Mouse (Mus musculus): ENCODE results near the gene Zbtb8a. TPM values are rescaled to one million over a fixed set of nuclear protein-coding genes. Genes with fewer than 3 reads are reported as not detected.

The Zbtb8a gene
- polyA plus RNA-seq, 1 experiment from 2014 or later: 3.1 TPM

DNA sequence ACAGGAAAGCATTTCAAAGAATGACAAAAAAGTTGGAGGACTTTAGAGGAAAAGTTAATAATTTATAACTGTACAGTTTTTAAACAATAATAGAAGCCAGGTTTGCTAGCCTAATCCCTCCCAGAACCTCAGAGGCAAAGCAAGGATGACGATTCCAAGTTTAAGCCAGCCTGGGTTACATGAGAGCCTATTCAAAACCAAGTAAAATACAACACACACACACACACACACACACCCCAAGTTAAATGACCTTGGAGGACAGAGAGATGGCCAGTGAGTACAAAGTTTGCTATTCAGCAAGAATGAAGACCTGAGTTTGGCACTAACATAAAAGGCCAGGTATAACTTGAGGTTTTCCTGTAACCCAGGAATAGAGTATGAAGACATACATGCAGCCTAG, 51.7 kb downstream of the Zbtb8a start:
- peaks cover 97% of the 10 kb centered on the region for H3K36me3 ChIP-seq
- H3K27ac ChIP-seq: no peak overlapping the region
- no peak for ATAC-seq

DNA sequence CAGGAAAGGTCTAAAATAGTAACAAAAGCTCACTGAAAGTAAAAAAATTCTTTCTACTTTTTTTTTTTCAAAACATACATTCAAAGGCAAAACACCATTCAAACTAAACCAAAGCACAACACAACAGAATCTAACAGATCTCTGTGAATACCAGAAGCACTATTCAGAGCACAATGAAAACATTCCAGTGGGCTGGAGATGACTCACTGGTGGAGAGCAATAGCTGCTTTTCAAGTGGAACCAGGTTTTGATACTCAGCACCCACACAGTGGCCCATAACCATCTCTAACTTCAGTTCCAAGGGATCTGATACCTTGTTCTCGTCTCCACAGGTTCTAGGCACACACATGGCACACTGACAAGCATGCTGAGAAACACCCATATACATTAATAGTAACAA, 53.2 kb downstream of the Zbtb8a start:
- Histone ChIP-seq H3K36me3 (peaks cover 97% of the 10 kb centered on the region), H3K4me2 (no peak overlapping the region), H3K27ac (no peak overlapping the region), H3K9ac (no peak overlapping the region), H3K4me1 (peaks cover 19% of the 10 kb centered on the region; the same call in 1 of the 2 replicates), H3K9me3 (replicated peaks) (no peaks in the 10 kb centered on the region), H3K4me3 (no peak overlapping the region), H3K27me3 (replicated peaks) (no peaks in the 10 kb centered on the region)
- 79% methylated on average over 1 of the region's 1 CpGs for WGBS (ENCODE audit: insufficient replicate concordance)
- no peak for ATAC-seq

More for the DNA sequence above, 51.7 kb downstream of the Zbtb8a start:
- no peak overlapping the region for H3K4me3 ChIP-seq
- H3K4me1 ChIP-seq: peaks cover 30% of the 10 kb centered on the region
- no peaks in the 10 kb centered on the region for H3K27me3 ChIP-seq (replicated peaks)
- 71% methylated on average over 1 of the region's 1 CpGs for WGBS (ENCODE audit: insufficient replicate concordance)
- H3K9ac ChIP-seq: no peak overlapping the region
- no peak overlapping the region for H3K4me2 ChIP-seq
- H3K9me3 ChIP-seq (replicated peaks): no peaks in the 10 kb centered on the region

- Histone ChIP-seq H3K9me3 (replicated peaks) (no peaks in the 10 kb centered on the region), H3K4me3 (no peak overlapping the region), H3K4me1 (peaks cover 19% of the 10 kb centered on the region; the same call in 1 of the 2 replicates), H3K27ac (no peak overlapping the region), H3K9ac (no peak overlapping the region), H3K4me2 (no peak overlapping the region), H3K27me3 (replicated peaks) (no peaks in the 10 kb centered on the region), H3K36me3 (peaks cover 96% of the 10 kb centered on the region)
- ATAC-seq: no peak
- WGBS (ENCODE audit: insufficient replicate concordance): 81% methylated on average over 1 of the region's 1 CpGs
These were observed 54.4 kb downstream of the Zbtb8a start for GRCm38 (mm10) chr4:129323491-129323890.

GRCm38 (mm10) chr4:129322042-129322441, 55.9 kb downstream of the Zbtb8a start:
- Histone ChIP-seq H3K9ac (no peak overlapping the region), H3K4me3 (no peak overlapping the region), H3K9me3 (replicated peaks) (no peaks in the 10 kb centered on the region), H3K4me1 (peaks cover 14% of the 10 kb centered on the region; the same call in 1 of the 2 replicates), H3K36me3 (peaks cover 96% of the 10 kb centered on the region), H3K27ac (no peak overlapping the region), H3K27me3 (replicated peaks) (no peaks in the 10 kb centered on the region), H3K4me2 (no peak overlapping the region)
- ATAC-seq: no peak
- 88% methylated on average over 5 of the region's 5 CpGs for WGBS (ENCODE audit: insufficient replicate concordance)

DNA sequence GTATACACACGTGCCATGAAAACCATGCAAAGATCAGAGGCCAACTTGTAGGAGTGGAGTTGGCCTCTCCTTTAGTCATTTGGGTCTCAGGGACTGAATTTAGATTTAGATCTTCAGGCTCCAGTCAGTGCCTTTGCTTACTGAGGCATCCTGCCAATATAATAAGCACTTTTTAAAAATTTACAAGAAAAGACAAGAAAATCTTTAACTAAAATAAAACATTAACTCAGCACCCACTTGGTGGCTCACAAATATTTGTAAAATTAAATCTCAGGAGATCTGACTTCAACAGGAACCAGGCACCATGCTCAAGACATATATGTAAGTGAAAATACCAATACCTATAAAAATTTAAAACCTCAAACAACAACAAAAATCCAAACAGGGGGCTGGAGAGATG, 57.0 kb downstream of the Zbtb8a start:
- H3K36me3 ChIP-seq: peaks cover 96% of the 10 kb centered on the region
- WGBS (ENCODE audit: insufficient replicate concordance): 85% methylated on average over 1 of the region's 1 CpGs
- ATAC-seq: no peak

GRCm38 (mm10) chr4:129313886-129314285, 64.0 kb downstream of the Zbtb8a start:
- Histone ChIP-seq H3K9ac (no peak overlapping the region), H3K4me2 (no peak overlapping the region), H3K4me3 (no peak overlapping the region), H3K9me3 (replicated peaks) (no peaks in the 10 kb centered on the region), H3K27ac (no peak overlapping the region), H3K27me3 (replicated peaks) (no peaks in the 10 kb centered on the region), H3K4me1 (0 out of 2 replicates have a peak, but pooled peaks cover 6% of the 10 kb centered on the region), H3K36me3 (peaks cover 99% of the 10 kb centered on the region)
- 71% methylated on average over 3 of the region's 3 CpGs for WGBS (ENCODE audit: insufficient replicate concordance)
- ATAC-seq: no peak

More for the DNA sequence above, 57.0 kb downstream of the Zbtb8a start:
- Histone ChIP-seq H3K9ac (no peak overlapping the region), H3K27ac (no peak overlapping the region), H3K4me2 (no peak overlapping the region), H3K27me3 (replicated peaks) (no peaks in the 10 kb centered on the region), H3K4me3 (no peak overlapping the region), H3K9me3 (replicated peaks) (no peaks in the 10 kb centered on the region), H3K4me1 (0 out of 2 replicates have a peak, but pooled peaks cover 2% of the 10 kb centered on the region)

DNA sequence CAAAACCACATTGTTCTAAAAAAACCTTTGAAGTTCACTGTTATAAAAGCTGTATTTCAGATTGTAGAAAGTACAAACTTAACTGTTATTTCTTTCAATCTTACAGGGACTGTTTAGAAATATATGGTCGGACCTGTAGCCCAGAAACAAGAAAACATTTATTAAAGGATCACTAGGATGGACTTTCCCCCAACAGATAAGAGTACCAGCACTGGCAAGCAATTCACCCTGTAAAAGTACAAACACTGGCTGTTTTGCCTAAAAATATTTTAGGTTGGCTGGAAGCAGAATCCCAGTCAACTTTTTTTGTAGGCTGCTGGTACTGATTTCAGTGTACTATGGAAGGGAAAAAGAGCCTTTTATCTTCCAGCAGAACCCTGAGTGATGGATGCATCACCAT, 70.0 kb downstream of the Zbtb8a start:
- H3K36me3 ChIP-seq: peaks cover 76% of the 10 kb centered on the region
- H3K27me3 ChIP-seq (replicated peaks): no peaks in the 10 kb centered on the region
- no peaks in the 10 kb centered on the region for H3K9me3 ChIP-seq (replicated peaks)
- WGBS (ENCODE audit: insufficient replicate concordance): 91% methylated on average over 1 of the region's 1 CpGs
- H3K27ac ChIP-seq: no peak overlapping the region
- H3K9ac ChIP-seq: no peak overlapping the region
- H3K4me2 ChIP-seq: no peak overlapping the region
- no peak overlapping the region for H3K4me3 ChIP-seq
- no peak for ATAC-seq
- H3K4me1 ChIP-seq: peaks cover 25% of the 10 kb centered on the region

GRCm38 (mm10) chr4:129304306-129304705, 73.6 kb downstream of the Zbtb8a start:
- 6% methylated on average over 1 of the region's 1 CpGs for WGBS (ENCODE audit: insufficient replicate concordance)
- H3K9me3 ChIP-seq (replicated peaks): 0 out of 2 replicates have a peak, but pooled peaks cover 4% of the 10 kb centered on the region
- H3K4me1 ChIP-seq: peaks cover 31% of the 10 kb centered on the region
- H3K4me3 ChIP-seq: no peak overlapping the region
- peak overlapping the region; percentile 13; the same call in 1 of the 2 replicates for H3K4me2 ChIP-seq
- ATAC-seq: peak; percentile 78
- H3K27ac ChIP-seq: no peak overlapping the region
- no peak overlapping the region for H3K9ac ChIP-seq
- peaks cover 40% of the 10 kb centered on the region for H3K36me3 ChIP-seq
- no peaks in the 10 kb centered on the region for H3K27me3 ChIP-seq (replicated peaks)

GRCm38 (mm10) chr4:129303816-129304215, 74.1 kb downstream of the Zbtb8a start:
- Histone ChIP-seq H3K9ac (no peak overlapping the region), H3K9me3 (replicated peaks) (0 out of 2 replicates have a peak, but pooled peaks cover 4% of the 10 kb centered on the region), H3K4me1 (peaks cover 31% of the 10 kb centered on the region), H3K4me3 (no peak overlapping the region), H3K27me3 (replicated peaks) (no peaks in the 10 kb centered on the region), H3K27ac (no peak overlapping the region), H3K4me2 (no peak overlapping the region; the same call in 1 of the 2 replicates), H3K36me3 (peaks cover 35% of the 10 kb centered on the region)
- peak; percentile 9; the same call in 1 of the 2 replicates for ATAC-seq
- WGBS (ENCODE audit: insufficient replicate concordance): 81% methylated on average over 9 of the region's 9 CpGs

Other genes with a start within 250 kb of the Zbtb8a start
- 1.3 and 1.8 TPM in 2 replicates for gene Fndc5, start 241.1 kb downstream of the Zbtb8a start, polyA plus RNA-seq (2016; fragmentation: Nextera tagmentation; extraction: Ambion mirVana)
- 10.9 and 12.1 TPM in 2 replicates for gene S100pbp, start 188.4 kb downstream of the Zbtb8a start, polyA plus RNA-seq (2016; fragmentation: Nextera tagmentation; extraction: Ambion mirVana)
- 92.4 and 92.9 TPM in 2 replicates for gene Yars, start 188.4 kb downstream of the Zbtb8a start, polyA plus RNA-seq (2016; fragmentation: Nextera tagmentation; extraction: Ambion mirVana)
- gene C77080, start 116.7 kb downstream of the Zbtb8a start, polyA plus RNA-seq (2016; fragmentation: Nextera tagmentation; extraction: Ambion mirVana): 0.72 and 0.92 TPM in 2 replicates
- gene Sync, start 90.5 kb downstream of the Zbtb8a start, polyA plus RNA-seq (2016; fragmentation: Nextera tagmentation; extraction: Ambion mirVana): 0.13 and 0.24 TPM in 2 replicates
- 292 and 306 TPM in 2 replicates for gene Rbbp4, start 42.7 kb downstream of the Zbtb8a start, polyA plus RNA-seq (2016; fragmentation: Nextera tagmentation; extraction: Ambion mirVana)
- gene Zbtb8os, start 42.4 kb downstream of the Zbtb8a start, polyA plus RNA-seq (2016; fragmentation: Nextera tagmentation; extraction: Ambion mirVana): 31.1 and 38.9 TPM in 2 replicates
- gene Zbtb8b, start 62.7 kb upstream of the Zbtb8a start, polyA plus RNA-seq (2016; fragmentation: Nextera tagmentation; extraction: Ambion mirVana): 1.3 and 1.5 TPM in 2 replicates
- gene Bsdc1, start 83.5 kb upstream of the Zbtb8a start, polyA plus RNA-seq (2016; fragmentation: Nextera tagmentation; extraction: Ambion mirVana): 36.7 and 37.4 TPM in 2 replicates
- not detected in 2 replicates for gene Tssk3, start 112.9 kb upstream of the Zbtb8a start, polyA plus RNA-seq (2016; fragmentation: Nextera tagmentation; extraction: Ambion mirVana)
- gene Fam229a, start 113.1 kb upstream of the Zbtb8a start, polyA plus RNA-seq (2016; fragmentation: Nextera tagmentation; extraction: Ambion mirVana): not detected in 2 replicates
- gene Marcksl1, start 135.5 kb upstream of the Zbtb8a start, polyA plus RNA-seq (2016; fragmentation: Nextera tagmentation; extraction: Ambion mirVana): 192 and 195 TPM in 2 replicates
- 140 and 145 TPM in 2 replicates for gene Hdac1, start 164.6 kb upstream of the Zbtb8a start, polyA plus RNA-seq (2016; fragmentation: Nextera tagmentation; extraction: Ambion mirVana)
- 4.1 and 5.1 TPM in 2 replicates for gene Lck, start 195.5 kb upstream of the Zbtb8a start, polyA plus RNA-seq (2016; fragmentation: Nextera tagmentation; extraction: Ambion mirVana)
- 6.3 and 7.9 TPM in 2 replicates for gene Fam167b, start 200.4 kb upstream of the Zbtb8a start, polyA plus RNA-seq (2016; fragmentation: Nextera tagmentation; extraction: Ambion mirVana)
- 219 and 226 TPM in 2 replicates for gene Eif3i, start 222.5 kb upstream of the Zbtb8a start, polyA plus RNA-seq (2016; fragmentation: Nextera tagmentation; extraction: Ambion mirVana)
- gene Tmem234, start 222.6 kb upstream of the Zbtb8a start, polyA plus RNA-seq (2016; fragmentation: Nextera tagmentation; extraction: Ambion mirVana): 147 and 159 TPM in 2 replicates
- gene Dcdc2b, start 236.1 kb upstream of the Zbtb8a start, polyA plus RNA-seq (2016; fragmentation: Nextera tagmentation; extraction: Ambion mirVana): 0.51 and 1.3 TPM in 2 replicates
- 14.7 and 16.5 TPM in 2 replicates for gene Iqcc, start 241.0 kb upstream of the Zbtb8a start, polyA plus RNA-seq (2016; fragmentation: Nextera tagmentation; extraction: Ambion mirVana)
- gene Ccdc28b, start 245.8 kb upstream of the Zbtb8a start, polyA plus RNA-seq (2016; fragmentation: Nextera tagmentation; extraction: Ambion mirVana): 16.6 and 19.9 TPM in 2 replicates